Mouse (Mus musculus) CH12.LX (cell line): ENCODE results near the gene Mgam. TPM values are rescaled to one million over a fixed set of nuclear protein-coding genes. Genes with fewer than 3 reads are reported as not detected.

Experiments used
- DNase-seq: peaks from one replicate; pipeline ENCODE4 v3.0.0-alpha.2; 2013; ENCODE audit errors: extremely low read depth
- H3K27ac ChIP-seq: 2 replicates; pipeline ENCODE4 v1.5.1; 2012; ENCODE audit warnings: low read depth, mild to moderate bottlenecking, control low read depth, moderate library complexity; ENCODE audit not compliant: insufficient read depth
- H3K27me3 ChIP-seq: replicated peaks from 2 replicates; pipeline ENCODE3; 2012; ENCODE audit warnings: inconsistent platforms
- H3K36me3 ChIP-seq, 2 experiments: replicated peaks in 1 of 2; 2 replicates each; pipeline versions ENCODE3 to v1.6.1; 2012; ENCODE audit warnings: inconsistent platforms in 1 of 2, low read length in 1 of 2, mild to moderate bottlenecking in 1 of 2, mixed read lengths in 1 of 2, moderate library complexity in 1 of 2; ENCODE audit not compliant: control insufficient read depth in 1 of 2, insufficient read depth in 1 of 2
- H3K4me1 ChIP-seq, 2 experiments: 2 replicates each; pipeline ENCODE4 v1.6.1; 2012; ENCODE audit warnings: inconsistent platforms in 1 of 2, moderate library complexity in 1 of 2; ENCODE audit not compliant: insufficient read depth in 2 of 2, control insufficient read depth in 1 of 2
- H3K4me2 ChIP-seq: 2 replicates; pipeline ENCODE4 v1.6.1; 2012; ENCODE audit warnings: low read depth, mild to moderate bottlenecking, control low read depth; ENCODE audit not compliant: poor library complexity, insufficient read depth, severe bottlenecking
- H3K4me3 ChIP-seq, 3 experiments: fragments of 150-350 bp in 1 of 3; sonication (generic) in 1 of 3; replicated peaks in 1 of 3; 2 replicates each; pipeline versions ENCODE3 to v1.5.1; 2011 to 2012; ENCODE audit warnings: low read depth in 2 of 3, low read length in 2 of 3, mild to moderate bottlenecking in 2 of 3, moderate library complexity in 2 of 3, control low read depth in 1 of 3, improper control_type of control experiment in 1 of 3, inconsistent platforms in 1 of 3, mixed read lengths in 1 of 3; ENCODE audit not compliant: poor library complexity in 1 of 3
- H3K79me2 ChIP-seq: replicated peaks from 2 replicates; pipeline ENCODE4 v1.6.1; 2012; ENCODE audit warnings: mild to moderate bottlenecking, moderate library complexity; ENCODE audit not compliant: control insufficient read depth, poor library complexity, insufficient read depth, severe bottlenecking; ENCODE audit errors: extremely low read depth
- H3K9ac ChIP-seq: 2 replicates; pipeline ENCODE4 v1.6.1; 2012; ENCODE audit warnings: low read depth, mild to moderate bottlenecking, control low read depth, moderate library complexity; ENCODE audit not compliant: insufficient read depth
- H3K9me3 ChIP-seq: replicated peaks from 2 replicates; pipeline ENCODE3; 2012; ENCODE audit warnings: low read length, inconsistent platforms, mixed read lengths
- CHD2 ChIP-seq: IDR thresholded peaks from 2 replicates; pipeline ENCODE4 v1.6.1; 2011; ENCODE audit warnings: low read length, improper control_type of control experiment
- CTCF ChIP-seq, 2 experiments: IDR thresholded peaks in 1 of 2; conservative IDR thresholded peaks in 1 of 2; 2 replicates each; pipeline ENCODE4 v1.5.1; 2011 to 2012; ENCODE audit warnings: low read depth in 2 of 2, low read length in 2 of 2, improper control_type of control experiment in 1 of 2, inconsistent platforms in 1 of 2, mild to moderate bottlenecking in 1 of 2, moderate library complexity in 1 of 2
- E2F4 ChIP-seq: IDR thresholded peaks from 2 replicates; pipeline ENCODE4 v1.6.1; 2011; ENCODE audit warnings: low read depth, low read length, improper control_type of control experiment; ENCODE audit not compliant: insufficient replicate concordance
- ELF1 ChIP-seq: IDR thresholded peaks from 2 replicates; pipeline ENCODE4 v1.6.1; 2014; ENCODE audit warnings: low read depth, mild to moderate bottlenecking, inconsistent platforms, low read length, improper control_type of control experiment
- EP300 ChIP-seq: IDR thresholded peaks from 2 replicates; pipeline ENCODE4 v1.6.1; 2011; ENCODE audit warnings: low read length, improper control_type of control experiment
- ETS1 ChIP-seq: conservative IDR thresholded peaks from 2 replicates; pipeline ENCODE4 v1.6.1; 2012; ENCODE audit warnings: low read depth, mild to moderate bottlenecking, inconsistent platforms, low read length, improper control_type of control experiment, moderate library complexity
- HCFC1 ChIP-seq: IDR thresholded peaks from 2 replicates; pipeline ENCODE4 v1.6.1; 2012; ENCODE audit warnings: low read depth, mild to moderate bottlenecking, inconsistent platforms, low read length, improper control_type of control experiment
- IRF4 ChIP-seq: IDR thresholded peaks from 2 replicates; pipeline ENCODE4 v1.6.1; 2014; ENCODE audit warnings: low read depth, mild to moderate bottlenecking, inconsistent platforms, low read length, improper control_type of control experiment
- JUN ChIP-seq: IDR thresholded peaks from 2 replicates; pipeline ENCODE4 v1.6.1; 2011; ENCODE audit warnings: low read depth, mild to moderate bottlenecking, low read length, improper control_type of control experiment, moderate library complexity; ENCODE audit not compliant: insufficient read depth
- MAFK ChIP-seq: IDR thresholded peaks from 2 replicates; pipeline ENCODE4 v1.6.1; 2011; ENCODE audit warnings: low read length, improper control_type of control experiment; ENCODE audit not compliant: insufficient replicate concordance
- MAX ChIP-seq: IDR thresholded peaks from 2 replicates; pipeline ENCODE4 v1.6.1; 2011; ENCODE audit warnings: low read length, improper control_type of control experiment
- MAZ ChIP-seq: IDR thresholded peaks from 2 replicates; pipeline ENCODE4 v1.6.1; 2012; ENCODE audit warnings: low read depth, mild to moderate bottlenecking, inconsistent platforms, low read length, improper control_type of control experiment, moderate library complexity
- MYC ChIP-seq: IDR thresholded peaks from 2 replicates; pipeline ENCODE4 v1.6.1; 2011; ENCODE audit warnings: low read depth, mild to moderate bottlenecking, improper control_type of control experiment, low read length
- NRF1 ChIP-seq: IDR thresholded peaks from 2 replicates; pipeline ENCODE4 v1.6.1; 2014; ENCODE audit warnings: low read depth, mild to moderate bottlenecking, inconsistent platforms, low read length, improper control_type of control experiment, moderate library complexity
- POLR2A ChIP-seq: IDR thresholded peaks from 2 replicates; pipeline ENCODE4 v1.6.1; 2011; ENCODE audit warnings: low read depth, mild to moderate bottlenecking, improper control_type of control experiment, low read length
- RAD21 ChIP-seq: IDR thresholded peaks from 2 replicates; pipeline ENCODE4 v1.6.1; 2011; ENCODE audit warnings: low read depth, mild to moderate bottlenecking, low read length, improper control_type of control experiment, moderate library complexity
- RCOR1 ChIP-seq: conservative IDR thresholded peaks from 2 replicates; pipeline ENCODE4 v1.6.1; 2012; ENCODE audit warnings: low read depth, mild to moderate bottlenecking, inconsistent platforms, low read length, improper control_type of control experiment
- SIN3A ChIP-seq: IDR thresholded peaks from 2 replicates; pipeline ENCODE4 v1.6.1; 2012; ENCODE audit warnings: low read length, improper control_type of control experiment, inconsistent platforms
- SMC3 ChIP-seq: IDR thresholded peaks from 2 replicates; pipeline ENCODE4 v1.6.1; 2011; ENCODE audit warnings: low read depth, low read length, improper control_type of control experiment
- USF2 ChIP-seq: conservative IDR thresholded peaks from 2 replicates; pipeline ENCODE4 v1.6.1; 2011; ENCODE audit warnings: low read depth, low read length, improper control_type of control experiment
- ZMIZ1 ChIP-seq: IDR thresholded peaks from 2 replicates; pipeline ENCODE4 v1.6.1; 2012; ENCODE audit warnings: low read depth, mild to moderate bottlenecking, inconsistent platforms, low read length, improper control_type of control experiment
- ZNF384 ChIP-seq: IDR thresholded peaks from 2 replicates; pipeline ENCODE4 v1.6.1; 2012; ENCODE audit warnings: low read depth, low read length, improper control_type of control experiment, inconsistent platforms
- dilution Hi-C: fragments of 300-500 bp; cut with MboI; formaldehyde crosslinking; loops from 2 replicates; pipeline ENCODE4 v1.14.3; 2020; ENCODE audit warnings: low sequenced_read_pairs; ENCODE audit not compliant: extremely low pct_unique_long_range_greater_than_20kb, extremely low pct_ligation_motif_present
- in situ Hi-C: fragments of 300-500 bp; cut with MboI; formaldehyde crosslinking; loops from 3 replicates; pipeline ENCODE4 v1.14.3; 2019; ENCODE audit warnings: low sequenced_read_pairs, low pct_ligation_motif_present, low pct_unique_long_range_greater_than_20kb, mixed read lengths
- polyA plus RNA-seq: library from polyadenylated mRNA; unstranded; fragments of >175 nt; gene quantifications from 2 replicates; pipeline ENCODE4 v1.2.1, GENCODE M21; 2012; ENCODE audit warnings: low read depth; ENCODE audit not compliant: insufficient read length
- total RNA-seq, 2 experiments: library from RNA; depleted of rRNA; stranded (reverse); fragments of 300-350 nt in 1 of 2; fragments of >200 nt in 1 of 2; gene quantifications; 2 replicates each; pipeline ENCODE4 v1.2.3; 2012 to 2014

Mgam gene
- total RNA-seq (2012; rRNA removed) (not detected in 2 replicates), total RNA-seq (2014; rRNA removed) (not detected in 2 replicates), polyA plus RNA-seq (0.04 and 0.06 TPM in 2 replicates)

DNA sequence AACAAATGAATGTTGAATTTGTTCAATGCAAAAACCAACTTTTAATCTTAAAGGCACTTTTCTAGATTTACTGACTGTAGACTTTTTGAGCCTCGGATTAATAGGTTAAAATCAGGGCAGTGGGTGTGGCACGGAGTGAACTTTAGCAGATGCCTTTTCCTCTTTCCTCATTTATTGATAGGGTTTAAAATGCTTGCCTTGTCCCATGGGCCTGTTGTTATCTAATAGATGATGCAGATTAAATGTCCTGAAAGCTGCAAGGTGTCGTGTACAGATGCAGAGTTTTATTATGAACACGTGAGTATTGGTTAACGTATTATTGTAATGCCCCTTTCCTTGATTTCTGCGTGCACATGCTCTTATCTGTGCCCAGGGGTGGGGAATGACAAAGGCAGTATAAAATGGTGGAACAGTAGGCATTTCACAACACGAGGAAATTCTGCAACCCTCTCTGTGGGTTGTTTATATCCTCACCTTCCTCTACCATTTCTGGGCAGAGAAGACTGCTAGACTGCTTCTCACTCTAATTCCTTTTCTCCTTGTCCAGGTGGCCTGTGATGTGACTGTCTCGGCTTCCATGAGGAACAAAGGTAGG lies at the start of gene Mgam:
Gene Mgam, plus strand, starts transcription at position 426 of the 595 bp plus-strand sequence.
- no peaks in the 10 kb centered on the region for H3K79me2 ChIP-seq
- H3K4me2 ChIP-seq: no peak within 1 kb of the TSS
- H3K4me3 ChIP-seq: no peak within 1 kb of the TSS
- H3K9ac ChIP-seq: no peak within 1 kb of the TSS
- no peaks in the 10 kb centered on the region for H3K36me3 ChIP-seq
- no peak for DNase-seq
- no peak within 1 kb of the TSS for H3K27ac ChIP-seq
- H3K9me3 ChIP-seq: no peaks in the 10 kb centered on the region
- H3K27me3 ChIP-seq: no peaks in the 10 kb centered on the region
- H3K4me1 ChIP-seq: no peaks in the 10 kb centered on the region
- in situ Hi-C loops: no loop called here
- no peak for TF ChIP-seq CHD2
- TF ChIP-seq USF2: no peak
- no peak for TF ChIP-seq SMC3
- no peak for TF ChIP-seq E2F4
- no peak for TF ChIP-seq IRF4
- no peak for TF ChIP-seq MYC
- no peak for TF ChIP-seq RAD21
- no peak for TF ChIP-seq RCOR1
- no peak for TF ChIP-seq SIN3A
- TF ChIP-seq ELF1: no peak
- TF ChIP-seq MAX: no peak
- TF ChIP-seq, all 38 proteins: peak for 0
- dilution Hi-C loops: no loop called here

DNA sequence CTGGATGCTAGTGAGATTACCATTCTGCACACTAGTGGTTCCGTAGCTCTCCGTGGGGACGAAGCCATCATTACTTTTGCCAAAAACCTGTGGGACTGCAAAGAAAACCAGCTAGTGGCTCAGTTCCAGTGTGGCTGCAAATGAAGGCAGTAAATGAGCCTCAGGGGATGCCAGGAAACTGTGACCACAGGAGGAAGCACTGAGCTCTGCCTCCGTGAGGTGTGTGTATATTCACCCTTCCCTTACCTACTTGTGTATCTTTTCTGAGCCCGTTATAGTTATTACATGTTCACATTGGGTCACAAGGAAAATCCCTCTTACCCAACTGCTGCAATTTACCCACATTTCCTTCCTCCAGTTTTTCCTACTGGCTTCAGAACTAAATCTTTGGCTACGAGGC lies 44.3 kb upstream of the Mgam start:
- Histone ChIP-seq H3K79me2 (no peaks in the 10 kb centered on the region), H3K27ac (no peak overlapping the region), H3K9me3 (no peaks in the 10 kb centered on the region), H3K4me1 (peaks cover 0 to 4% of the 10 kb centered on the region in 2 experiments; a peak in 1 of 4 replicates), H3K4me3 (no peak overlapping the region), H3K27me3 (no peaks in the 10 kb centered on the region), H3K9ac (no peak overlapping the region), H3K36me3 (no peaks in the 10 kb centered on the region), H3K4me2 (no peak overlapping the region)
- DNase-seq: no peak
- dilution Hi-C loops (no loop called here), in situ Hi-C loops (no loop called here)
- TF ChIP-seq POLR2A: no peak
- TF ChIP-seq SMC3: no peak
- TF ChIP-seq HCFC1: no peak
- TF ChIP-seq MAFK: no peak
- TF ChIP-seq RCOR1: no peak
- TF ChIP-seq MAZ: no peak
- no peak for TF ChIP-seq EP300
- TF ChIP-seq MAX: no peak
- no peak for TF ChIP-seq JUN
- TF ChIP-seq ZMIZ1: no peak
- no peak for TF ChIP-seq ZNF384
- TF ChIP-seq NRF1: no peak
- no peak for TF ChIP-seq ETS1
- TF ChIP-seq CTCF (conservative IDR thresholded peaks at IDR 0.05 in 1 of 2, IDR thresholded peaks at IDR 0.05 in 1 of 2; ENCODE audit: low read depth in 2 of 2, low read length in 2 of 2): no peak
- TF ChIP-seq USF2: no peak
